Mouse (Mus musculus): ENCODE results near the gene Atf1. TPM values are rescaled to one million over a fixed set of nuclear protein-coding genes. Genes with fewer than 3 reads are reported as not detected.

Atf1 gene
- polyA plus RNA-seq, 1 experiment from 2014 or later, result 10.3 TPM

- DNase-seq (ENCODE audit: low spot score) (no peak), ATAC-seq (no peak)
- no peak overlapping the region for H3K9ac ChIP-seq (ENCODE audit: low read length)
- peaks cover 10% of the 10 kb centered on the region for H3K4me1 ChIP-seq (ENCODE audit: control insufficient read depth, insufficient read depth, low read length)
- 97% methylated on average over 4 of the region's 4 CpGs for WGBS
- H3K4me2 ChIP-seq (ENCODE audit: low read length), result no peak overlapping the region
- H3K9me3 ChIP-seq (replicated peaks; ENCODE audit: control insufficient read depth, low read length), result no peaks in the 10 kb centered on the region
- H3K27ac ChIP-seq (ENCODE audit: low read depth, low read length), result no peak overlapping the region
- H3K27me3 ChIP-seq (replicated peaks; ENCODE audit: control insufficient read depth, insufficient read depth, low read length), result no peaks in the 10 kb centered on the region
- 0 out of 2 replicates have a peak, but pooled peaks cover 3% of the 10 kb centered on the region for H3K36me3 ChIP-seq (ENCODE audit: control insufficient read depth, insufficient read depth, low read length)
- H3K4me3 ChIP-seq (ENCODE audit: low read depth, low read length), result no peak overlapping the region
Observed at GRCm38 (mm10) chr15:100225381-100225780, 2.2 kb upstream of the Atf1 start.

GRCm38 (mm10) chr15:100225891-100226290, 1.7 kb upstream of the Atf1 start:
- Histone ChIP-seq H3K27me3 (replicated peaks; ENCODE audit: control insufficient read depth, insufficient read depth, low read length) (no peaks in the 10 kb centered on the region), H3K4me2 (ENCODE audit: low read length) (no peak overlapping the region), H3K9ac (ENCODE audit: low read length) (no peak overlapping the region), H3K4me3 (ENCODE audit: low read depth, low read length) (no peak overlapping the region), H3K36me3 (ENCODE audit: control insufficient read depth, insufficient read depth, low read length) (0 out of 2 replicates have a peak, but pooled peaks cover 3% of the 10 kb centered on the region), H3K27ac (ENCODE audit: low read depth, low read length) (no peak overlapping the region), H3K9me3 (replicated peaks; ENCODE audit: control insufficient read depth, low read length) (no peaks in the 10 kb centered on the region), H3K4me1 (ENCODE audit: control insufficient read depth, insufficient read depth, low read length) (peaks cover 10% of the 10 kb centered on the region)
- DNase-seq (ENCODE audit: low spot score) (no peak), ATAC-seq (no peak)
- 95% methylated on average over 1 of the region's 1 CpGs for whole genome bisulfite sequencing

- Histone ChIP-seq H3K4me1 (ENCODE audit: control insufficient read depth, insufficient read depth, low read length) (peaks cover 10% of the 10 kb centered on the region), H3K4me3 (ENCODE audit: low read depth, low read length) (peak overlapping the region; percentile 78), H3K27ac (ENCODE audit: low read depth, low read length) (peak overlapping the region; percentile 100), H3K27me3 (replicated peaks; ENCODE audit: control insufficient read depth, insufficient read depth, low read length) (no peaks in the 10 kb centered on the region), H3K36me3 (ENCODE audit: control insufficient read depth, insufficient read depth, low read length) (0 out of 2 replicates have a peak, but pooled peaks cover 3% of the 10 kb centered on the region), H3K9me3 (replicated peaks; ENCODE audit: control insufficient read depth, low read length) (no peaks in the 10 kb centered on the region), H3K4me2 (ENCODE audit: low read length) (peak overlapping the region; percentile 85), H3K9ac (ENCODE audit: low read length) (peak overlapping the region; percentile 99)
- 7% methylated on average over 14 of the region's 17 CpGs for WGBS
- ATAC-seq (peak; percentile 57), DNase-seq (ENCODE audit: low spot score) (no peak)
Observed at GRCm38 (mm10) chr15:100227031-100227662, 472 bp upstream of the Atf1 start.

- peak overlapping the region; percentile 78 for H3K4me3 ChIP-seq (ENCODE audit: low read depth, low read length)
- H3K27ac ChIP-seq (ENCODE audit: low read depth, low read length), result peak overlapping the region; percentile 100
- peak; percentile 15 for DNase-seq (ENCODE audit: low spot score)
- peaks cover 11% of the 10 kb centered on the region for H3K36me3 ChIP-seq (ENCODE audit: control insufficient read depth, insufficient read depth, low read length)
- peaks cover 10% of the 10 kb centered on the region for H3K4me1 ChIP-seq (ENCODE audit: control insufficient read depth, insufficient read depth, low read length)
- no peaks in the 10 kb centered on the region for H3K27me3 ChIP-seq (replicated peaks; ENCODE audit: control insufficient read depth, insufficient read depth, low read length)
- ATAC-seq, result peak; percentile 5; the same call in 1 of the 2 replicates
- 9% methylated on average over 16 of the region's 16 CpGs for WGBS
- H3K9me3 ChIP-seq (replicated peaks; ENCODE audit: control insufficient read depth, low read length), result no peaks in the 10 kb centered on the region
- H3K9ac ChIP-seq (ENCODE audit: low read length), result peak overlapping the region; percentile 99
- H3K4me2 ChIP-seq (ENCODE audit: low read length), result peak overlapping the region; percentile 85
Observed at GRCm38 (mm10) chr15:100228535-100229336, 1.1 kb downstream of the Atf1 start.

- Histone ChIP-seq H3K4me3 (ENCODE audit: low read depth, low read length) (no peak overlapping the region), H3K36me3 (ENCODE audit: control insufficient read depth, insufficient read depth, low read length) (peaks cover 25% of the 10 kb centered on the region), H3K9ac (ENCODE audit: low read length) (no peak overlapping the region), H3K9me3 (replicated peaks; ENCODE audit: control insufficient read depth, low read length) (no peaks in the 10 kb centered on the region), H3K4me2 (ENCODE audit: low read length) (no peak overlapping the region), H3K27ac (ENCODE audit: low read depth, low read length) (no peak overlapping the region), H3K4me1 (ENCODE audit: control insufficient read depth, insufficient read depth, low read length) (peaks cover 10% of the 10 kb centered on the region), H3K27me3 (replicated peaks; ENCODE audit: control insufficient read depth, insufficient read depth, low read length) (no peaks in the 10 kb centered on the region)
- no peak for ATAC-seq
- DNase-seq (ENCODE audit: low spot score), result no peak
- WGBS, result 74% methylated on average over 1 of the region's 1 CpGs
Observed at GRCm38 (mm10) chr15:100230655-100231054, 3.0 kb downstream of the Atf1 start.

DNA sequence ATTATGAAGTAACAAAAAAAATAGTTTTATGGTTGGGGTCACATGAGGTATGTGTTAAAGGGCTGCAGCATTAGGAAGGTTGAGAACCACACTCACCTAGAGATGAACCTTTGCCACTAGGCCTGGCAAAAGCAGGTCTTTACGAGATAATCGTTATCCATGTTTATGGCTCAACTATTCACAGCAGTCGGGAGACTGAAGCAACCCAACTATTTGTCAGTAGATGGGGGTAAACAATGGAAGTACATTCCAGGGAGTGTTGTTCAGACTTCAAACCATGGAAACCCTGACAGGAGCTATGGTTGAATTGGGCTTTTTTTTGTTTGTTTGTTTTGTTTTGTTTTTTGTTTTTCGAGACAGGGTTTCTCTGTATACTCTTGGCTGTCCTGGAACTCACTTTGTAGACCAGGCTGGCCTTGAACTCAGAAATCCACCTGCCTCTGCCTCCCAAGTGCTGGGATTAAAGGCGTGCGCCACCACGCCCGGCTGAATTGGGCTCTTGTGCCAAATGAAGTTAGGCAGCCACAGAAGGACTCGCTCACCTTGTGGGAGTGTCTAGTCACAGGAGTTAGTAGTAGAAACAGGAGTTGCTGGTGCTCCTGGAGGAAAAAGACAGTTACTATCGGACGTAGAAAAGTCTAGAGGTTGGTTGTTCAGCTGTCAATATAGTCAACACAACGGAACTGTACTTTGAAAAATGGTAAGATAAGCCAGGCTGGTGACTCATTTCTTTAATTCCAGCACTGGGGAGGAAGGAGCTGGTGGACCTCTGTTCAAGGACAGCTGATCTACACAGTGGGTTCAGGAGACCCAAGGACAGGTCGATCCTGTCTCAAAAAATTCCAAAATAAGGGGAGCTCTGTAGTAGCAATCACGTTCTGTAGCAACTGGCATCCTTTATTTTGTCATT, 4.3 kb downstream of the Atf1 start:
- H3K27ac ChIP-seq (ENCODE audit: low read depth, low read length), result no peak overlapping the region
- H3K9me3 ChIP-seq (replicated peaks; ENCODE audit: control insufficient read depth, low read length), result no peaks in the 10 kb centered on the region
- no peak overlapping the region for H3K9ac ChIP-seq (ENCODE audit: low read length)
- no peaks in the 10 kb centered on the region for H3K27me3 ChIP-seq (replicated peaks; ENCODE audit: control insufficient read depth, insufficient read depth, low read length)
- peaks cover 35% of the 10 kb centered on the region for H3K36me3 ChIP-seq (ENCODE audit: control insufficient read depth, insufficient read depth, low read length)
- 84% methylated on average over 14 of the region's 14 CpGs for WGBS
- H3K4me3 ChIP-seq (ENCODE audit: low read depth, low read length), result no peak overlapping the region
- no peak overlapping the region for H3K4me2 ChIP-seq (ENCODE audit: low read length)
- DNase-seq (ENCODE audit: low spot score) (no peak), ATAC-seq (no peak)
- peaks cover 10% of the 10 kb centered on the region for H3K4me1 ChIP-seq (ENCODE audit: control insufficient read depth, insufficient read depth, low read length)

DNA sequence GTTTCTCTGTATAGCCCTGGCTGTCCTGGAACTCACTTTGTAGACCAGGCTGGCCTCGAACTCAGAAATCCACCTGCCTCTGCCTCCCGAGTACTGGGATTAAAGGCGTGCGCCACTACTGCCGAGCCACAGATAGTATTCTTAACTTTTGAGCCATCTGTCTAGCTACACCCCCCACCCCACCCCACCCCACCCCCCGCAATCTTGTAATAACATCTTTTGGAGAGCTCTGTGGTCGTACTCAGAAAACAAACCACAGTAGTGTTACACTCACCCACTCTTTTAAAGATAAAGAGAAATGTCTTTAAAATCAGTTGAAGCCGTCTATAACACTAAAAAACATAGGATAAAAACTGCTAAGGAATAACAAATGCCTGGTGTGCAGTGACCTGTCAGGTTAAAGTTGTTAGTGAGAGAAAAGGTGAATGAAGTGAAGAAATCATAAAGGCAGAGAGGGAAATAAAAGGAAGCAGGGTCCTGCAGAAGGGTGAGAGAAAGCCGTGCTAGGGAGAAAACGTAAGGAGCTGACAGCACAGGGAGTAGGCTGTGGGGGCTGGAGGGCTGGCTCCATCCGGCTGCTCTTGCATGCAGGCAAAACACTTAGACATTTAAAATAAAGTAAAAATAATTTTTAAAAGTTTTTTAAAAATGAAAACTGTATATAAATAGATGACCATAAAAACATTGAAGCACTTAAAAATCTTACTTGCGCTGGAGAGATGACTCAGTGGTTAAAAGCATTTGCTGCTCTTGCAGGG, 7.8 kb downstream of the Atf1 start:
- Histone ChIP-seq H3K4me2 (ENCODE audit: low read length) (no peak overlapping the region), H3K4me3 (ENCODE audit: low read depth, low read length) (no peak overlapping the region), H3K9me3 (replicated peaks; ENCODE audit: control insufficient read depth, low read length) (no peaks in the 10 kb centered on the region), H3K27me3 (replicated peaks; ENCODE audit: control insufficient read depth, insufficient read depth, low read length) (no peaks in the 10 kb centered on the region), H3K4me1 (ENCODE audit: control insufficient read depth, insufficient read depth, low read length) (no peaks in the 10 kb centered on the region), H3K9ac (ENCODE audit: low read length) (no peak overlapping the region), H3K27ac (ENCODE audit: low read depth, low read length) (no peak overlapping the region), H3K36me3 (ENCODE audit: control insufficient read depth, insufficient read depth, low read length) (peaks cover 57% of the 10 kb centered on the region)
- WGBS, result 95% methylated on average over 12 of the region's 12 CpGs
- ATAC-seq (no peak), DNase-seq (ENCODE audit: low spot score) (no peak)

- Histone ChIP-seq H3K4me3 (ENCODE audit: low read depth, low read length) (no peak overlapping the region), H3K9ac (ENCODE audit: low read length) (no peak overlapping the region), H3K4me1 (ENCODE audit: control insufficient read depth, insufficient read depth, low read length) (no peaks in the 10 kb centered on the region), H3K9me3 (replicated peaks; ENCODE audit: control insufficient read depth, low read length) (no peaks in the 10 kb centered on the region), H3K27me3 (replicated peaks; ENCODE audit: control insufficient read depth, insufficient read depth, low read length) (no peaks in the 10 kb centered on the region), H3K4me2 (ENCODE audit: low read length) (no peak overlapping the region), H3K36me3 (ENCODE audit: control insufficient read depth, insufficient read depth, low read length) (peaks cover 70% of the 10 kb centered on the region), H3K27ac (ENCODE audit: low read depth, low read length) (no peak overlapping the region)
- ATAC-seq (no peak), DNase-seq (ENCODE audit: low spot score) (no peak)
- 93% methylated on average over 6 of the region's 6 CpGs for WGBS
Observed at GRCm38 (mm10) chr15:100236952-100237351, 9.3 kb downstream of the Atf1 start.
